Mouse (Mus musculus): ENCODE results near the gene Nudt8.
A peak's percentile ranks its signal among the peaks of the same experiment; 100 is the strongest.

DNA sequence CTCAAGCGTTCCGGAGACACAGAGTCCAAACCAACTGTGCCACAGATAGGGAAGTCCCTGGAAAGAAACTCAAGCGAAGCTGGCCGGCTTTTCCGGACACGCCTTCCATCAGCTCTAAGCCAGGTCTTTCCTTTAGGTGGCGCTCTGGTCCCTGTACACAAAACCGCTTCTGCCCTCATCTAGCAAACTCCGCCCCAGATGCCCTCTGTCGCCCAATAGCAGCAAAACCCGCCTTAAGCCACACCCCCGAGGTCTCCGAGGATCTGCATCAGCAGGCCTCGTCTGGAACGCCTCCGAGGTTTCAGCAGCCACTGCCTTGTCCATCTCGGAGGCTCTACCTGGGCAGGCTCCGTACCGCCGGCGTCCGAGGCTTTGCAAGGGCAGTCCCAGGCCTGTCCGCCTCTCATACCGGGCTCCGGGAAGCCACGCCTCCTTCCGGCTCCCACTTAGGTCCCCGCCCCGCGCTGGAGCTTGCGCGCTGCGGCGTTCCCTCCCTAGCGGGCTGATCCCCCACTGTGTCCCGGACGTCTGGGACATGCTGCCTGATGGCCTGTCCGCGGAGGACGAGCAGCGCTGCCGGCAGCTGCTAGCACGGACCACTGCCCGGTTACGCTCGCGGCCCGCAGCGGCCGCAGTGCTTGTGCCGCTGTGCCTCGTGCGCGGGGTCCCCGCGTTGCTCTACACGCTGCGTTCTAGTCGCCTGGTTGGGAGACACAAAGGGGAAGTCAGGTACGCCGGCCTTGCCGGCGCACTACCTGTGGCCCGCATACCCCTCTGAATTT, at the start of gene Nudt8, which contains the start of gene Gm49405:
- peak; percentile 89 for TF ChIP-seq CTCF (IDR thresholded peaks at IDR 0.05; ENCODE audit: borderline replicate concordance, extremely low read depth, insufficient read depth, insufficient read length)
- TF ChIP-seq POLR2A (IDR thresholded peaks at IDR 0.05; ENCODE audit: borderline replicate concordance, extremely low read depth, insufficient read depth, insufficient read length, poor library complexity, severe bottlenecking), result peak; percentile 77
